Mouse (Mus musculus) liver, postnatal 0 days (tissue): ENCODE results near the gene Trdn. TPM values are rescaled to one million over a fixed set of nuclear protein-coding genes. Genes with fewer than 3 reads are reported as not detected.

Experiments
- ATAC-seq: fragments of 200-750 bp; cut with Nextera tagmentation; 2 replicates; pipeline ENCODE4 v1.8.0; 2017; ENCODE audit warnings: mild to moderate bottlenecking, moderate library complexity
- DNase-seq: peaks from one replicate; pipeline ENCODE4 v3.0.0-alpha.2; 2016
- H3K27ac ChIP-seq: fragments of 300-500 bp; sonication (generic); 2 replicates; pipeline ENCODE4 v1.5.1; 2014; ENCODE audit warnings: antibody characterized with exemption, moderate library complexity, mild to moderate bottlenecking, low read depth
- H3K27me3 ChIP-seq: fragments of 300-500 bp; sonication (generic); 2 replicates; pipeline ENCODE4 v1.6.1; 2014; ENCODE audit warnings: low read length, control low read depth, mixed read lengths; ENCODE audit not compliant: insufficient read depth
- H3K36me3 ChIP-seq: fragments of 300-500 bp; sonication (generic); replicated peaks from 2 replicates; pipeline ENCODE4 v1.6.1; 2014; ENCODE audit warnings: mild to moderate bottlenecking, control low read depth, low read length, moderate library complexity, mixed read lengths; ENCODE audit not compliant: insufficient read depth
- H3K4me1 ChIP-seq: fragments of 300-500 bp; sonication (generic); 2 replicates; pipeline ENCODE4 v1.6.1; 2014; ENCODE audit warnings: antibody characterized with exemption, mild to moderate bottlenecking, control low read depth; ENCODE audit not compliant: insufficient read depth
- H3K4me2 ChIP-seq: fragments of 300-500 bp; sonication (generic); 2 replicates; pipeline ENCODE4 v1.6.1; 2014; ENCODE audit warnings: low read depth, mild to moderate bottlenecking, low read length, moderate library complexity, mixed read lengths
- H3K4me3 ChIP-seq: fragments of 300-500 bp; sonication (generic); 2 replicates; pipeline ENCODE4 v1.5.1; 2014; ENCODE audit warnings: low read depth, low read length
- H3K9ac ChIP-seq: fragments of 300-500 bp; sonication (generic); replicated peaks from 2 replicates; pipeline ENCODE4 v1.6.1; 2014; ENCODE audit warnings: mild to moderate bottlenecking, moderate library complexity
- H3K9me3 ChIP-seq: fragments of 300-500 bp; sonication (generic); 2 replicates; pipeline ENCODE4 v1.6.1; 2016; ENCODE audit warnings: mild to moderate bottlenecking, control low read depth, low read length, mixed read lengths
- CTCF ChIP-seq: sonication (generic); IDR thresholded peaks from 2 replicates; pipeline ENCODE4 v1.5.1; 2016; ENCODE audit warnings: antibody characterized with exemption, low read depth
- EP300 ChIP-seq: IDR thresholded peaks from 2 replicates; pipeline ENCODE4 v1.6.1; 2016; ENCODE audit warnings: antibody characterized with exemption, low read depth, mild to moderate bottlenecking
- WGBS: fragments of 180-500 bp; shearing (Covaris S2); extraction: QIAGEN DNeasy Blood & Tissue Kit; methylation state at CpG from one replicate; pipeline ENCODE4 v1.1.7; 2014; ENCODE audit not compliant: insufficient replicate concordance; 5-methylcytosine and 5-hydroxymethylcytosine counted together
- polyA plus RNA-seq: library from polyadenylated mRNA; unstranded; fragments of >200 nt; fragmentation: Nextera tagmentation; extraction: Ambion mirVana; gene quantifications from 2 replicates; pipeline ENCODE4 v1.2.1, GENCODE M21; 2015

Trdn gene
- 0.41 and 4.5 TPM in 2 replicates for polyA plus RNA-seq

GRCm38 (mm10) chr10:33080254-33080653, at the start of gene Trdn:
Gene Trdn, plus strand, starts transcription at chr10:33080554.
- no peak for DNase-seq
- no peaks in the 10 kb centered on the region for H3K36me3 ChIP-seq
- ATAC-seq, result no peak
- TF ChIP-seq CTCF (no peak), EP300 (no peak)
- 57% methylated on average over 1 of the region's 1 CpGs for WGBS
- H3K27ac ChIP-seq, result no peak within 1 kb of the TSS
- no peaks in the 10 kb centered on the region for H3K4me1 ChIP-seq
- H3K27me3 ChIP-seq, result no peaks in the 10 kb centered on the region
- H3K9ac ChIP-seq, result no peak within 1 kb of the TSS
- H3K9me3 ChIP-seq, result no peaks in the 10 kb centered on the region
- no peak within 1 kb of the TSS for H3K4me2 ChIP-seq
- no peak within 1 kb of the TSS for H3K4me3 ChIP-seq

- no peak for TF ChIP-seq CTCF
- TF ChIP-seq EP300, result no peak
Measured at GRCm38 (mm10) chr10:33060771-33061170, 19.6 kb upstream of the Trdn start.

GRCm38 (mm10) chr10:33065566-33065965, 14.8 kb upstream of the Trdn start:
- no peak for ATAC-seq

More at GRCm38 (mm10) chr10:33060771-33061170, 19.6 kb upstream of the Trdn start:
- Histone ChIP-seq H3K4me1 (no peaks in the 10 kb centered on the region), H3K27me3 (no peaks in the 10 kb centered on the region), H3K9ac (no peak overlapping the region), H3K36me3 (no peaks in the 10 kb centered on the region), H3K4me3 (no peak overlapping the region), H3K9me3 (no peaks in the 10 kb centered on the region), H3K4me2 (no peak overlapping the region), H3K27ac (no peak overlapping the region)
- DNase-seq (no peak), ATAC-seq (no peak)
- WGBS, result 70% methylated on average over 1 of the region's 1 CpGs

GRCm38 (mm10) chr10:33073126-33073525, 7.2 kb upstream of the Trdn start:
- 64% methylated on average over 3 of the region's 3 CpGs for WGBS
- Histone ChIP-seq H3K27ac (no peak overlapping the region), H3K4me3 (no peak overlapping the region), H3K4me1 (no peaks in the 10 kb centered on the region), H3K9me3 (no peaks in the 10 kb centered on the region), H3K4me2 (no peak overlapping the region), H3K27me3 (no peaks in the 10 kb centered on the region), H3K9ac (no peak overlapping the region), H3K36me3 (no peaks in the 10 kb centered on the region)
- DNase-seq, result no peak
- TF ChIP-seq EP300 (no peak), CTCF (no peak)
- ATAC-seq, result no peak

More at GRCm38 (mm10) chr10:33065566-33065965, 14.8 kb upstream of the Trdn start:
- Histone ChIP-seq H3K27me3 (no peaks in the 10 kb centered on the region), H3K4me2 (no peak overlapping the region), H3K27ac (no peak overlapping the region), H3K36me3 (no peaks in the 10 kb centered on the region), H3K9me3 (no peaks in the 10 kb centered on the region), H3K4me3 (no peak overlapping the region), H3K9ac (no peak overlapping the region), H3K4me1 (no peaks in the 10 kb centered on the region)
- DNase-seq, result no peak
- 66% methylated on average over 1 of the region's 1 CpGs for WGBS
- no peak for TF ChIP-seq EP300

- Histone ChIP-seq H3K9ac (no peak overlapping the region), H3K4me2 (no peak overlapping the region), H3K4me3 (no peak overlapping the region), H3K36me3 (no peaks in the 10 kb centered on the region), H3K27me3 (no peaks in the 10 kb centered on the region), H3K4me1 (no peaks in the 10 kb centered on the region), H3K27ac (no peak overlapping the region), H3K9me3 (no peaks in the 10 kb centered on the region)
- 55% methylated on average over 2 of the region's 2 CpGs for WGBS
- ATAC-seq (no peak), DNase-seq (no peak)
- TF ChIP-seq CTCF (no peak), EP300 (no peak)
Measured at GRCm38 (mm10) chr10:33082151-33082844, 1.9 kb downstream of the Trdn start.

GRCm38 (mm10) chr10:33082961-33083626, 2.7 kb downstream of the Trdn start:
- no peak overlapping the region for H3K9ac ChIP-seq
- no peak overlapping the region for H3K27ac ChIP-seq
- no peak overlapping the region for H3K4me2 ChIP-seq
- no peak for ATAC-seq
- no peaks in the 10 kb centered on the region for H3K4me1 ChIP-seq
- H3K36me3 ChIP-seq, result no peaks in the 10 kb centered on the region
- no peaks in the 10 kb centered on the region for H3K9me3 ChIP-seq
- TF ChIP-seq CTCF (no peak), EP300 (no peak)
- H3K27me3 ChIP-seq, result no peaks in the 10 kb centered on the region
- WGBS, result 78% methylated on average over 1 of the region's 1 CpGs
- DNase-seq, result no peak
- H3K4me3 ChIP-seq, result no peak overlapping the region
